Mouse (Mus musculus) heart, embryonic 14.5 days (tissue): ENCODE measurements around the gene Vps37c. TPM values are rescaled to one million over a fixed set of nuclear protein-coding genes. Genes with fewer than 3 reads are reported as not detected.

ENCODE experiments used
- ATAC-seq: fragments of 200-750 bp; cut with Nextera tagmentation; 2 replicates; pipeline ENCODE4 v1.8.0; 2017; ENCODE audit warnings: low read depth, moderate TSS enrichment; ENCODE audit not compliant: insufficient number of reproducible peaks, insufficient read depth, low FRiP score
- H3K27ac ChIP-seq, 2 experiments: fragments of 200-500 bp in 1 of 2; fragments of 300-500 bp in 1 of 2; sonication (generic) in 1 of 2; replicated peaks in 1 of 2; 2 replicates each; pipeline ENCODE4 v1.5.1; 2012 to 2014; ENCODE audit warnings: low read depth in 2 of 2, low read length in 2 of 2, control low read depth in 1 of 2, mild to moderate bottlenecking in 1 of 2, mixed read lengths in 1 of 2; ENCODE audit not compliant: control insufficient read depth in 1 of 2, insufficient read depth in 1 of 2
- H3K27me3 ChIP-seq: fragments of 300-500 bp; sonication (generic); 2 replicates; pipeline ENCODE4 v1.6.1; 2014; ENCODE audit warnings: mild to moderate bottlenecking, low read length, control low read depth; ENCODE audit not compliant: control insufficient read depth, insufficient read depth
- H3K36me3 ChIP-seq: fragments of 300-500 bp; sonication (generic); 2 replicates; pipeline ENCODE4 v1.6.1; 2014; ENCODE audit warnings: mild to moderate bottlenecking, control low read depth, low read length, mixed read lengths; ENCODE audit not compliant: control insufficient read depth, insufficient read depth
- H3K4me1 ChIP-seq, 2 experiments: fragments of 200-500 bp in 1 of 2; fragments of 300-500 bp in 1 of 2; sonication (generic) in 1 of 2; 2 replicates each; pipeline ENCODE4 v1.6.1; 2012 to 2014; ENCODE audit warnings: low read length in 2 of 2, control low read depth in 1 of 2, mixed read lengths in 1 of 2; ENCODE audit not compliant: control insufficient read depth in 2 of 2, insufficient read depth in 2 of 2
- H3K4me2 ChIP-seq: fragments of 300-500 bp; sonication (generic); 2 replicates; pipeline ENCODE4 v1.6.1; 2014; ENCODE audit warnings: mild to moderate bottlenecking, low read length
- H3K4me3 ChIP-seq, 2 experiments: fragments of 200-500 bp in 1 of 2; fragments of 300-500 bp in 1 of 2; sonication (generic) in 1 of 2; 2 replicates each; pipeline ENCODE4 v1.5.1; 2012 to 2014; ENCODE audit warnings: low read length in 2 of 2, mild to moderate bottlenecking in 2 of 2, control low read depth in 1 of 2, low read depth in 1 of 2, moderate library complexity in 1 of 2; ENCODE audit not compliant: control insufficient read depth in 1 of 2, insufficient read depth in 1 of 2
- H3K9ac ChIP-seq: fragments of 300-500 bp; sonication (generic); 2 replicates; pipeline ENCODE4 v1.6.1; 2014; ENCODE audit warnings: mild to moderate bottlenecking, low read length
- H3K9me3 ChIP-seq: fragments of 300-500 bp; sonication (generic); 2 replicates; pipeline ENCODE4 v1.6.1; 2016; ENCODE audit warnings: low read length, control low read depth; ENCODE audit not compliant: control insufficient read depth
- WGBS: fragments of 180-500 bp; shearing (Covaris S2); extraction: QIAGEN DNeasy Blood & Tissue Kit; methylation state at CpG from one replicate; pipeline ENCODE4 v1.1.7; 2014; 5-methylcytosine and 5-hydroxymethylcytosine counted together
- polyA plus RNA-seq: library from polyadenylated mRNA; unstranded; fragments of >200 nt; fragmentation: Nextera tagmentation; extraction: Ambion mirVana; gene quantifications from 2 replicates; pipeline ENCODE4 v1.2.1, GENCODE M21; 2014

Gene Vps37c
- polyA plus RNA-seq, 1 experiment from 2014 or later, result 30.0 TPM

- 58% methylated on average over 10 of the region's 10 CpGs for WGBS
- Histone ChIP-seq H3K4me2 (no peak overlapping the region), H3K9ac (no peak overlapping the region), H3K9me3 (no peaks in the 10 kb centered on the region), H3K4me3 (no peak overlapping the region), H3K27ac (0 out of 4 replicates have a peak overlapping the region, but pooled peaks of 1 of the 2 experiments have one; percentile 9), H3K4me1 (peaks cover 4 to 6% of the 10 kb centered on the region in 2 experiments; a peak in 2 of 4 replicates), H3K27me3 (no peaks in the 10 kb centered on the region), H3K36me3 (no peaks in the 10 kb centered on the region)
- no peak for ATAC-seq
Measured at GRCm38 (mm10) chr19:10733501-10734127, 45.1 kb downstream of the Vps37c start.

- 84% methylated on average over 7 of the region's 7 CpGs for WGBS
- no peak overlapping the region for H3K27ac ChIP-seq
- H3K4me2 ChIP-seq, result no peak overlapping the region
- H3K27me3 ChIP-seq, result no peaks in the 10 kb centered on the region
- H3K4me1 ChIP-seq, result peaks cover 4 to 6% of the 10 kb centered on the region in 2 experiments; a peak in 2 of 4 replicates
- H3K9me3 ChIP-seq, result no peaks in the 10 kb centered on the region
- no peak for ATAC-seq
- H3K36me3 ChIP-seq, result no peaks in the 10 kb centered on the region
- H3K9ac ChIP-seq, result no peak overlapping the region
- H3K4me3 ChIP-seq, result no peak overlapping the region
Measured at GRCm38 (mm10) chr19:10734554-10734953, 46.0 kb downstream of the Vps37c start.

DNA sequence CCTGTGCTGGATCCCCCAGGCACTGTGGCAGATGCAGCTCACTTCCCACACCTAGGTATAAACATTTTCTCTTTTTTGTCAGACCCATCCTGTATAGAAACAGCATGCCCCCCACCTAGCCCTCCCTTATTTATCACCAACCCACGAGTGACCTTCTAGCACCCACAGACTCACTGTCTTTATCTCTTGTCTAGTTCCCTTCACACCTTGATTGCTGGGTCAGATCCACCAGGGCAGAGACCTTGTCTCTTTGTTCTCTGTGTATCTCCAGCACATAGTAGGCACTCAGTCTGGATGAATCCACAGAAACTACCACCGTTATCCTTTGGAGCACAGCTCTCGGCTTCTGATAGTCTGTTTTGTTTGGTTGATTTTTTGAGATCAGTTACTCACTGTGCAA lies 46.5 kb downstream of the Vps37c start:
- no peaks in the 10 kb centered on the region for H3K36me3 ChIP-seq
- no peaks in the 10 kb centered on the region for H3K27me3 ChIP-seq
- peaks cover 4 to 6% of the 10 kb centered on the region in 2 experiments; a peak in 2 of 4 replicates for H3K4me1 ChIP-seq
- ATAC-seq, result no peak
- H3K9me3 ChIP-seq, result no peaks in the 10 kb centered on the region
- no peak overlapping the region for H3K9ac ChIP-seq
- no peak overlapping the region for H3K4me3 ChIP-seq
- 75% methylated on average over 3 of the region's 3 CpGs for WGBS
- H3K4me2 ChIP-seq, result no peak overlapping the region
- no peak overlapping the region for H3K27ac ChIP-seq

- Histone ChIP-seq H3K9ac (no peak overlapping the region), H3K27ac (no peak overlapping the region), H3K4me3 (no peak overlapping the region), H3K36me3 (no peaks in the 10 kb centered on the region), H3K4me2 (no peak overlapping the region), H3K27me3 (no peaks in the 10 kb centered on the region), H3K4me1 (peaks cover 4 to 10% of the 10 kb centered on the region in 2 experiments; a peak in 2 of 4 replicates), H3K9me3 (no peaks in the 10 kb centered on the region)
- ATAC-seq, result no peak
- 87% methylated on average over 7 of the region's 7 CpGs for WGBS
Measured at GRCm38 (mm10) chr19:10735861-10736260, 47.3 kb downstream of the Vps37c start.

DNA sequence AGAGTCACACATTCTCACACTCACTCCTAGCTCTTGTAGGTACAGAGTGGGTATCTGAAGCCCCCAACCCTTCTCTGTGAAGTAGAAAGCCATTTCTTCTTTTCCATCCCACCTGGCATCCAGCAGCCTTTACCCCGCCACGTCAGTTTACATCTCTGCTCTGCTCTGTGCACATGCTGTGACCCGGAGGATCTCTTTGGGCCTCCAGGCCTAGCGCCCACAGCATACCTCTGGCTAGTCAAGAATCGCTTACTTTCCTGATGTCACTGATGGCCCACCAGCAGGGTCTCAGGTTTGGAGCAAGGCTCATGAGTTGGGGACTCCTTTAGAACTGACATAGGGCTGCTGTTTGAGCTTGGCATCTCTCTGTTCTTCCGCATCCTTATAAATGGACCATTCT lies 49.5 kb downstream of the Vps37c start:
- ATAC-seq, result no peak
- WGBS, result 87% methylated on average over 6 of the region's 6 CpGs

DNA sequence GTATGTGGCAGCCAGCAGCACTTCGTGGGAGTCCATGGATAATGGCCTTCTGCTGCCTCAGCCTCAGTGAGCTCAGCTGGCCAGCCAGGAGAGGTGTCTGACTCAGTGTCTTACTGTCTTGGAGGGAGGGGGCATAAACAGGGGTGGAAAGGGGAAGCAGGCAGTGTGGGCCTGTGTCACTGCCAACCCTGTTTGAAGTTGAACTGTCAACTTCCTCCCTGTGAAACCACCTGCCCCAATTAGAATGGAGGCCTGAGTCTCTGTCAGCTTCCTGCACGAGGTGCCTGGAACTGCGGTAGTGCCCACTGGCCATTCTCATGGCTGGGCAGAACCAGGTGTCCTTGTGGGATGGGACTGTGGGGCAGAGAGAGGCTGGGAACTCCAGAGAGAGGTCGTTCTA lies 50.3 kb downstream of the Vps37c start, which contains the start of gene Cd5:
TSS of gene Cd5 (minus strand) at position 192 of the 400 bp plus-strand sequence.
- Histone ChIP-seq H3K9ac (no peak within 1 kb of the TSS), H3K4me3 (no peak within 1 kb of the TSS), H3K36me3 (no peaks in the 10 kb centered on the region), H3K27ac (no peak within 1 kb of the TSS), H3K4me2 (no peak within 1 kb of the TSS), H3K4me1 (peaks cover 0 to 7% of the 10 kb centered on the region in 2 experiments; a peak in 2 of 4 replicates), H3K27me3 (no peaks in the 10 kb centered on the region), H3K9me3 (no peaks in the 10 kb centered on the region)
- WGBS, result 73% methylated on average over 4 of the region's 4 CpGs
- no peak for ATAC-seq

More for the DNA sequence above, 49.5 kb downstream of the Vps37c start:
- H3K27me3 ChIP-seq, result no peaks in the 10 kb centered on the region
- no peak overlapping the region for H3K4me2 ChIP-seq
- no peaks in the 10 kb centered on the region for H3K9me3 ChIP-seq
- H3K4me1 ChIP-seq, result peaks cover 4 to 11% of the 10 kb centered on the region in 2 experiments; a peak in 2 of 4 replicates
- no peak overlapping the region for H3K9ac ChIP-seq
- no peak overlapping the region for H3K27ac ChIP-seq
- H3K4me3 ChIP-seq, result no peak overlapping the region
- no peaks in the 10 kb centered on the region for H3K36me3 ChIP-seq

- Histone ChIP-seq H3K4me2 (no peak overlapping the region), H3K9ac (no peak overlapping the region), H3K27ac (no peak overlapping the region), H3K4me1 (peaks cover 0 to 6% of the 10 kb centered on the region in 2 experiments; a peak in 2 of 4 replicates), H3K9me3 (no peaks in the 10 kb centered on the region), H3K27me3 (no peaks in the 10 kb centered on the region), H3K36me3 (no peaks in the 10 kb centered on the region), H3K4me3 (no peak overlapping the region)
- WGBS, result 97% methylated on average over 4 of the region's 4 CpGs
- no peak for ATAC-seq
Measured at GRCm38 (mm10) chr19:10739916-10740315, 51.4 kb downstream of the Vps37c start.
